In genomic region chr5:105730193-105730831, GRCm38 (mm10) we compare ENCODE assay signal across 15 mouse cellular contexts. TPM values are rescaled to one million over a fixed set of nuclear protein-coding genes. Genes with fewer than 3 reads are reported as not detected.
DNase-seq lines count a peak whose midpoint lies in the region; ATAC-seq and TF ChIP-seq lines count a peak whose summit lies in the region.
"Had no signal": no experiment of that assay in that cellular context is flagged by ENCODE, and none has a peak within 500 bp of the region (broad histone marks: within the 10 kb centered on the region; RNA-seq: fewer than 3 reads in every experiment).

No protein-coding gene starts in this region.

- no peak overlapping the region for H3K4me3 ChIP-seq in gastrocnemius, adult 2 months
- H3K4me3 ChIP-seq in lung, postnatal 0 days (ENCODE audit: low read depth, low read length): no peak overlapping the region
- no peak overlapping the region for H3K4me3 ChIP-seq in lung, adult 2 months (replicated peaks; ENCODE audit: extremely low read depth, low read depth, low read length)
- H3K4me3 ChIP-seq in kidney, postnatal 0 days (replicated peaks; ENCODE audit: low read depth, low read length): no peak overlapping the region
- no peak overlapping the region for H3K4me3 ChIP-seq in forebrain, embryonic 13.5 days
- H3K4me3 ChIP-seq: embryonic facial prominence, embryonic 12.5 days; midbrain, embryonic 12.5 days; neural tube, embryonic 12.5 days had no signal

- H3K27me3 ChIP-seq in lung, postnatal 0 days (replicated peaks; ENCODE audit: insufficient read depth, low read length): no peaks in the 10 kb centered on the region
- no peaks in the 10 kb centered on the region for H3K27me3 ChIP-seq in kidney, postnatal 0 days (ENCODE audit: insufficient read depth, low read length)
- H3K27me3 ChIP-seq in forebrain, embryonic 13.5 days: no peaks in the 10 kb centered on the region
- H3K27me3 ChIP-seq: embryonic facial prominence, embryonic 12.5 days; midbrain, embryonic 12.5 days; neural tube, embryonic 12.5 days had no signal

- peak overlapping the region; percentile 48 for H3K27ac ChIP-seq in gastrocnemius, adult 2 months
- H3K27ac ChIP-seq in lung, postnatal 0 days (ENCODE audit: low read length): 0 out of 2 replicates have a peak overlapping the region, but pooled peaks have one; percentile 23
- H3K27ac ChIP-seq in kidney, postnatal 0 days: peak overlapping the region; percentile 84
- no peak overlapping the region for H3K27ac ChIP-seq in forebrain, embryonic 13.5 days
- H3K27ac ChIP-seq: embryonic facial prominence, embryonic 12.5 days; forebrain, embryonic 10.5 days; midbrain, embryonic 12.5 days; neural tube, embryonic 12.5 days had no signal

- TF ChIP-seq CTCF in gastrocnemius, adult 2 months (IDR thresholded peaks at IDR 0.05): no peak
- TF ChIP-seq CTCF in lung, postnatal 0 days (IDR thresholded peaks at IDR 0.05): no peak
- no peak for TF ChIP-seq CTCF in lung, adult 2 months (IDR thresholded peaks at IDR 0.05; ENCODE audit: insufficient read depth, low read length)
- no peak for TF ChIP-seq CTCF in kidney, postnatal 0 days (IDR thresholded peaks at IDR 0.05; ENCODE audit: low read depth)

- WGBS in lung, postnatal 0 days: 64% methylated on average over 6 of the region's 6 CpGs
- WGBS in lung, adult 2 months: 64% methylated on average over 6 of the region's 6 CpGs
- 65% methylated on average over 6 of the region's 6 CpGs for WGBS in kidney, postnatal 0 days
- WGBS in forebrain, embryonic 13.5 days: 78% methylated on average over 6 of the region's 6 CpGs

- peaks cover 10% of the 10 kb centered on the region; the same call in 1 of the 2 replicates for H3K4me1 ChIP-seq in lung, postnatal 0 days (ENCODE audit: insufficient read depth, low read depth, low read length)
- peaks cover 11% of the 10 kb centered on the region for H3K4me1 ChIP-seq in lung, adult 2 months (ENCODE audit: control insufficient read depth, insufficient read depth, low read length)
- H3K4me1 ChIP-seq in kidney, postnatal 0 days (replicated peaks; ENCODE audit: insufficient read depth, low read length): peaks cover 12% of the 10 kb centered on the region
- peaks cover 25% of the 10 kb centered on the region for H3K4me1 ChIP-seq in forebrain, embryonic 13.5 days

- no peak overlapping the region for H3K4me2 ChIP-seq in lung, postnatal 0 days (replicated peaks; ENCODE audit: low read depth, low read length)
- H3K4me2 ChIP-seq in kidney, postnatal 0 days (ENCODE audit: low read length): no peak overlapping the region
- no peak overlapping the region for H3K4me2 ChIP-seq in forebrain, embryonic 13.5 days
- H3K4me2 ChIP-seq: midbrain, embryonic 12.5 days had no signal

- no peak for TF ChIP-seq POLR2A in lung, adult 2 months (IDR thresholded peaks at IDR 0.05; ENCODE audit: borderline replicate concordance, extremely low read depth, low read depth, low read length)

- peak; percentile 49; the same call in 1 of the 2 replicates for TF ChIP-seq EP300 in lung, postnatal 0 days (IDR thresholded peaks at IDR 0.05)

- H3K9ac ChIP-seq in lung, postnatal 0 days (replicated peaks; ENCODE audit: low read depth): no peak overlapping the region
- H3K9ac ChIP-seq in kidney, postnatal 0 days (ENCODE audit: low read depth, low read length): no peak overlapping the region
- no peak overlapping the region for H3K9ac ChIP-seq in forebrain, embryonic 13.5 days
- H3K9ac ChIP-seq: embryonic facial prominence, embryonic 12.5 days; midbrain, embryonic 12.5 days; neural tube, embryonic 12.5 days had no signal

- H3K36me3 ChIP-seq in lung, postnatal 0 days (ENCODE audit: insufficient read depth, low read length): no peaks in the 10 kb centered on the region
- 0 out of 2 replicates have a peak, but pooled peaks cover 5% of the 10 kb centered on the region for H3K36me3 ChIP-seq in kidney, postnatal 0 days (ENCODE audit: insufficient read depth, low read length)
- H3K36me3 ChIP-seq in forebrain, embryonic 13.5 days (ENCODE audit: poor library complexity, severe bottlenecking): peaks cover 10% of the 10 kb centered on the region
- H3K36me3 ChIP-seq: embryonic facial prominence, embryonic 12.5 days had no signal

- intact Hi-C loops in gastrocnemius, adult 2 months (cut with DNase I): no loop called here

- no peaks in the 10 kb centered on the region for H3K9me3 ChIP-seq in lung, postnatal 0 days (ENCODE audit: low read length)
- H3K9me3 ChIP-seq in kidney, postnatal 0 days (replicated peaks; ENCODE audit: low read length): no peaks in the 10 kb centered on the region
- no peaks in the 10 kb centered on the region for H3K9me3 ChIP-seq in forebrain, embryonic 13.5 days (replicated peaks)
- H3K9me3 ChIP-seq: embryonic facial prominence, embryonic 12.5 days; forebrain, embryonic 10.5 days; midbrain, embryonic 12.5 days; neural tube, embryonic 12.5 days had no signal

- peak; percentile 7; the same call in 1 of the 2 replicates for ATAC-seq in lung, postnatal 0 days
- ATAC-seq in kidney, postnatal 0 days (replicated peaks; ENCODE audit: low FRiP score, low read depth): peak; percentile 81
- ATAC-seq in forebrain, embryonic 13.5 days: no peak

- no peak for DNase-seq in gastrocnemius, adult 2 months
- DNase-seq in gastrocnemius, adult 8-10 months (ENCODE audit: low spot score in 2 of 2): no peak
- peak; percentile 65 for DNase-seq in lung, postnatal 0 days (ENCODE audit: low spot score)
- DNase-seq in lung, adult 2 months: no peak
- DNase-seq in kidney, postnatal 0 days (ENCODE audit: low spot score): peak; percentile 46
- no peak for DNase-seq in urinary bladder, postnatal 25 days (ENCODE audit: low spot score)
- DNase-seq in cerebellum, postnatal 10 days: no peak
- DNase-seq: cerebellum, postnatal 14 days; gastrocnemius, postnatal 10 days; left cerebral cortex, postnatal 4 days had no signal

RNA-seq across cellular contexts. Expression of gene Lrrc8d, which starts 30.5 kb away (rescaled TPM):
- total RNA-seq in gastrocnemius, adult 2 months (2021): 1 to 10 TPM; 3.2 to 5.0 TPM
- total RNA-seq in gastrocnemius, adult 8-10 months (2022): 1 to 10 TPM; 3.0 to 3.5 (median 3.3) TPM
- polyA plus RNA-seq in lung, postnatal 0 days (2015; fragmentation: Nextera tagmentation; extraction: Ambion mirVana): 20.5 and 23.2 TPM in 2 replicates
- 11.3 and 16.6 TPM in 2 replicates for polyA plus RNA-seq in lung, adult 2 months (2012; rRNA removed)
- 32.5 and 34.6 TPM in 2 replicates for polyA plus RNA-seq in kidney, postnatal 0 days (2015; fragmentation: Nextera tagmentation; extraction: Ambion mirVana)
- 27.2 and 27.3 TPM in 2 replicates for polyA plus RNA-seq in forebrain, embryonic 13.5 days (2015; fragmentation: Nextera tagmentation; extraction: Ambion mirVana)

Comparison
In these comparisons a context has a peak if more than half of its experiments do, and no peak if none do; other contexts are left out.
1. DNase-seq: peak in lung, postnatal 0 days (single experiment) and kidney, postnatal 0 days (single experiment); none in gastrocnemius, adult 2 months (single experiment), gastrocnemius, adult 8-10 months (0 of 2), lung, adult 2 months (single experiment), urinary bladder, postnatal 25 days (single experiment) and cerebellum, postnatal 10 days (0 of 2).